Mouse (Mus musculus): ENCODE data around the gene Adgrg3. TPM values are rescaled to one million over a fixed set of nuclear protein-coding genes. Genes with fewer than 3 reads are reported as not detected.

The Adgrg3 gene
- polyA plus RNA-seq, 1 experiment: 9.1 TPM

DNA sequence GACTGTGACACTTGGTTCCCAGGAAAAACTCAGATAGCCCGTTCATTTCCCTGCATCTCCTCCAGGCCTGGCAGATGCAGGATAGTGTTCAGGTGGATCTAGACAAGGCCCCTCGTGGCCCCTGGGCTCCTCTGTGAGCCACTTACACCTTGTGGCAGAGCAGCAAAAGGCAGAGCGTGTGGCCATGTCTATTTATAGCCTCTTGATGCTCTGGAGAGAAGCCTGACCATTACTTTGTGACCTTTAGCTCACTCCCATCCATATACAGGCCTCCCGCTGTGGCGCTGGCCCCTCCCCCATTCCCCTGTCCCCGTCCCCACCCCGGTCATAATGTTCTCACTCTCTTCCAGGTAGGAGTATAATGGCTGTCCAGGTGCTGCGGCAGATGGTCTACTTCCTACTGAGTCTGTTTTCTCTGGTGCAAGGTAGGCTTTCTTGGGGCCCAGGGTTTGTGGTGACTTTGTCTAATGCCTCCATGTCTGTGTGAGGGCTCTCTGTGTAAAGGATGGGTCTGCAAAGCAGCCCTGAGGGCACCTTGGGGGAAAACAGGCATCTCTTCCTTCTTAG lies 15.3 kb upstream of the Adgrg3 start:
- TF ChIP-seq SRF (IDR thresholded peaks at IDR 0.05; ENCODE audit: control insufficient read depth, insufficient read length, low read depth): no peak
- TF ChIP-seq MYOD1 (IDR thresholded peaks at IDR 0.05; ENCODE audit: control insufficient read depth in 1 of 3, insufficient read length in 2 of 3, low read depth in 2 of 3): no peak
- TF ChIP-seq POLR2AphosphoS2 (IDR thresholded peaks at IDR 0.05; ENCODE audit: insufficient read length, low read depth): no peak
- TF ChIP-seq TCF3 (IDR thresholded peaks at IDR 0.05; ENCODE audit: insufficient read length, low read depth): no peak
- no peak for TF ChIP-seq CEBPB (IDR thresholded peaks at IDR 0.05; ENCODE audit: insufficient read depth, poor library complexity, severe bottlenecking)
- TF ChIP-seq MYOG (IDR thresholded peaks at IDR 0.05; ENCODE audit: control insufficient read depth in 1 of 3, insufficient read depth in 1 of 3, insufficient read length in 2 of 3, low read depth in 2 of 3): no peak
- H3K36me3 ChIP-seq (ENCODE audit: control insufficient read depth, insufficient read depth): no peaks in the 10 kb centered on the region
- no peaks in the 10 kb centered on the region for H3K27me3 ChIP-seq (ENCODE audit: control insufficient read depth, insufficient read depth, insufficient read length)
- H3K79me2 ChIP-seq (ENCODE audit: control insufficient read depth, insufficient read depth): no peaks in the 10 kb centered on the region
- peak overlapping the region; percentile 27 for H3K4me2 ChIP-seq (ENCODE audit: low read depth)
- H3K4me3 ChIP-seq: no peak overlapping the region
- no peak overlapping the region for H3ac ChIP-seq (ENCODE audit: control insufficient read depth, insufficient read length)

- Histone ChIP-seq H3K4me2 (ENCODE audit: low read depth) (peak overlapping the region; percentile 61), H3ac (ENCODE audit: control insufficient read depth, insufficient read length) (no peak overlapping the region), H3K36me3 (ENCODE audit: control insufficient read depth, insufficient read depth) (no peaks in the 10 kb centered on the region), H3K79me2 (ENCODE audit: control insufficient read depth, insufficient read depth) (no peaks in the 10 kb centered on the region), H3K4me3 (no peak overlapping the region), H3K27me3 (ENCODE audit: control insufficient read depth, insufficient read depth, insufficient read length) (no peaks in the 10 kb centered on the region)
- TF ChIP-seq CEBPB (IDR thresholded peaks at IDR 0.05; ENCODE audit: insufficient read depth, poor library complexity, severe bottlenecking) (no peak), POLR2A (IDR thresholded peaks at IDR 0.05; ENCODE audit: insufficient read length, low read depth) (no peak), E2F4 (IDR thresholded peaks at IDR 0.05; ENCODE audit: insufficient read depth) (no peak), REST (IDR thresholded peaks at IDR 0.05; ENCODE audit: insufficient read depth, insufficient read length) (no peak), USF1 (IDR thresholded peaks at IDR 0.05; ENCODE audit: low read depth) (no peak)
These were observed 5.0 kb upstream of the Adgrg3 start for GRCm38 (mm10) chr8:95012442-95012919.

- no peaks in the 10 kb centered on the region for H3K79me2 ChIP-seq (ENCODE audit: control insufficient read depth, insufficient read depth)
- H3K4me3 ChIP-seq: no peak overlapping the region
- H3K4me2 ChIP-seq (ENCODE audit: low read depth): no peak overlapping the region
- H3ac ChIP-seq (ENCODE audit: control insufficient read depth, insufficient read length): no peak overlapping the region
- TF ChIP-seq REST (IDR thresholded peaks at IDR 0.05; ENCODE audit: insufficient read depth, insufficient read length) (no peak), MYOG (IDR thresholded peaks at IDR 0.05; ENCODE audit: control insufficient read depth in 1 of 3, insufficient read depth in 1 of 3, insufficient read length in 2 of 3, low read depth in 2 of 3) (no peak), MYOD1 (IDR thresholded peaks at IDR 0.05; ENCODE audit: control insufficient read depth in 1 of 3, insufficient read length in 2 of 3, low read depth in 2 of 3) (no peak), USF1 (IDR thresholded peaks at IDR 0.05; ENCODE audit: low read depth) (no peak), SRF (IDR thresholded peaks at IDR 0.05; ENCODE audit: control insufficient read depth, insufficient read length, low read depth) (no peak), POLR2AphosphoS2 (IDR thresholded peaks at IDR 0.05; ENCODE audit: insufficient read length, low read depth) (no peak), MAX (IDR thresholded peaks at IDR 0.05; ENCODE audit: low read depth) (no peak), TCF3 (IDR thresholded peaks at IDR 0.05; ENCODE audit: insufficient read length, low read depth) (no peak), CEBPB (IDR thresholded peaks at IDR 0.05; ENCODE audit: insufficient read depth, poor library complexity, severe bottlenecking) (no peak), POLR2A (IDR thresholded peaks at IDR 0.05; ENCODE audit: insufficient read length, low read depth) (no peak), E2F4 (IDR thresholded peaks at IDR 0.05; ENCODE audit: insufficient read depth) (no peak), TCF12 (IDR thresholded peaks at IDR 0.05; ENCODE audit: insufficient read depth, poor library complexity, severe bottlenecking) (no peak)
- no peaks in the 10 kb centered on the region for H3K36me3 ChIP-seq (ENCODE audit: control insufficient read depth, insufficient read depth)
- no peaks in the 10 kb centered on the region for H3K27me3 ChIP-seq (ENCODE audit: control insufficient read depth, insufficient read depth, insufficient read length)
These were observed 1.6 kb upstream of the Adgrg3 start for GRCm38 (mm10) chr8:95015866-95016265.

GRCm38 (mm10) chr8:95016684-95017083 lies 808 bp upstream of the Adgrg3 start:
- H3K4me3 ChIP-seq: no peak overlapping the region
- no peak overlapping the region for H3ac ChIP-seq (ENCODE audit: control insufficient read depth, insufficient read length)
- no peaks in the 10 kb centered on the region for H3K36me3 ChIP-seq (ENCODE audit: control insufficient read depth, insufficient read depth)
- H3K79me2 ChIP-seq (ENCODE audit: control insufficient read depth, insufficient read depth): no peaks in the 10 kb centered on the region
- no peak overlapping the region for H3K4me2 ChIP-seq (ENCODE audit: low read depth)
- no peaks in the 10 kb centered on the region for H3K27me3 ChIP-seq (ENCODE audit: control insufficient read depth, insufficient read depth, insufficient read length)
- TF ChIP-seq USF1 (IDR thresholded peaks at IDR 0.05; ENCODE audit: low read depth) (no peak), SRF (IDR thresholded peaks at IDR 0.05; ENCODE audit: control insufficient read depth, insufficient read length, low read depth) (no peak), MYOG (IDR thresholded peaks at IDR 0.05; ENCODE audit: control insufficient read depth in 1 of 3, insufficient read depth in 1 of 3, insufficient read length in 2 of 3, low read depth in 2 of 3) (no peak), POLR2AphosphoS2 (IDR thresholded peaks at IDR 0.05; ENCODE audit: insufficient read length, low read depth) (no peak), MYOD1 (IDR thresholded peaks at IDR 0.05; ENCODE audit: control insufficient read depth in 1 of 3, insufficient read length in 2 of 3, low read depth in 2 of 3) (no peak), MAX (IDR thresholded peaks at IDR 0.05; ENCODE audit: low read depth) (no peak), E2F4 (IDR thresholded peaks at IDR 0.05; ENCODE audit: insufficient read depth) (no peak), CEBPB (IDR thresholded peaks at IDR 0.05; ENCODE audit: insufficient read depth, poor library complexity, severe bottlenecking) (no peak), TCF12 (IDR thresholded peaks at IDR 0.05; ENCODE audit: insufficient read depth, poor library complexity, severe bottlenecking) (no peak), TCF3 (IDR thresholded peaks at IDR 0.05; ENCODE audit: insufficient read length, low read depth) (no peak), POLR2A (IDR thresholded peaks at IDR 0.05; ENCODE audit: insufficient read length, low read depth) (no peak), REST (IDR thresholded peaks at IDR 0.05; ENCODE audit: insufficient read depth, insufficient read length) (no peak)

Measured in myocyte (in vitro differentiated cells).